Mouse (Mus musculus): Measurements from ENCODE around the gene Fkbp9. TPM values are rescaled to one million over a fixed set of nuclear protein-coding genes. Genes with fewer than 3 reads are reported as not detected.

Gene Fkbp9
- polyA plus RNA-seq, 1 experiment from 2014 or later = 55.3 TPM

GRCm38 (mm10) chr6:56832407-56832796, 543 bp downstream of the Fkbp9 start:
- ATAC-seq (ENCODE audit: low FRiP score) (peak; percentile 56), DNase-seq (ENCODE audit: low spot score, missing footprints) (peak; percentile 92)
- WGBS = 2% methylated on average over 15 of the region's 15 CpGs
- Histone ChIP-seq H3K27ac (ENCODE audit: low read depth, low read length) (0 out of 2 replicates have a peak overlapping the region, but pooled peaks have one; percentile 14), H3K4me3 (ENCODE audit: low read depth, low read length) (peak overlapping the region; percentile 57), H3K9me3 (ENCODE audit: control insufficient read depth, low read length) (no peaks in the 10 kb centered on the region), H3K4me2 (peak overlapping the region; percentile 71), H3K27me3 (ENCODE audit: control insufficient read depth, insufficient read depth, low read length) (no peaks in the 10 kb centered on the region), H3K9ac (ENCODE audit: low read length) (peak overlapping the region; percentile 76), H3K4me1 (ENCODE audit: control insufficient read depth, insufficient read depth, low read length) (0 out of 2 replicates have a peak, but pooled peaks cover 2% of the 10 kb centered on the region), H3K36me3 (ENCODE audit: control insufficient read depth, insufficient read depth, low read length) (no peaks in the 10 kb centered on the region)

- no peak overlapping the region for H3K9ac ChIP-seq (ENCODE audit: low read length)
- no peaks in the 10 kb centered on the region for H3K9me3 ChIP-seq (ENCODE audit: control insufficient read depth, low read length)
- DNase-seq (ENCODE audit: low spot score, missing footprints) = peak; percentile 89
- H3K4me1 ChIP-seq (ENCODE audit: control insufficient read depth, insufficient read depth, low read length) = 0 out of 2 replicates have a peak, but pooled peaks cover 2% of the 10 kb centered on the region
- H3K27me3 ChIP-seq (ENCODE audit: control insufficient read depth, insufficient read depth, low read length) = no peaks in the 10 kb centered on the region
- peak overlapping the region; percentile 71; the same call in 1 of the 2 replicates for H3K4me2 ChIP-seq
- ATAC-seq (ENCODE audit: low FRiP score) = no peak
- H3K36me3 ChIP-seq (ENCODE audit: control insufficient read depth, insufficient read depth, low read length) = no peaks in the 10 kb centered on the region
- H3K4me3 ChIP-seq (ENCODE audit: low read depth, low read length) = peak overlapping the region; percentile 57; the same call in 1 of the 2 replicates
- H3K27ac ChIP-seq (ENCODE audit: low read depth, low read length) = no peak overlapping the region
Measured at GRCm38 (mm10) chr6:56832830-56833229, 971 bp downstream of the Fkbp9 start.

- Histone ChIP-seq H3K36me3 (ENCODE audit: control insufficient read depth, insufficient read depth, low read length) (no peaks in the 10 kb centered on the region), H3K4me3 (ENCODE audit: low read depth, low read length) (no peak overlapping the region), H3K9ac (ENCODE audit: low read length) (no peak overlapping the region), H3K9me3 (ENCODE audit: control insufficient read depth, low read length) (no peaks in the 10 kb centered on the region), H3K27me3 (ENCODE audit: control insufficient read depth, insufficient read depth, low read length) (no peaks in the 10 kb centered on the region), H3K4me2 (no peak overlapping the region), H3K27ac (ENCODE audit: low read depth, low read length) (no peak overlapping the region), H3K4me1 (ENCODE audit: control insufficient read depth, insufficient read depth, low read length) (0 out of 2 replicates have a peak, but pooled peaks cover 2% of the 10 kb centered on the region)
- ATAC-seq (ENCODE audit: low FRiP score) (no peak), DNase-seq (ENCODE audit: low spot score, missing footprints) (no peak)
- WGBS = 48% methylated on average over 5 of the region's 5 CpGs
Measured at GRCm38 (mm10) chr6:56834769-56835168, 2.9 kb downstream of the Fkbp9 start.

- no peak overlapping the region for H3K4me3 ChIP-seq (ENCODE audit: low read depth, low read length)
- ATAC-seq (ENCODE audit: low FRiP score) = no peak
- no peaks in the 10 kb centered on the region for H3K27me3 ChIP-seq (ENCODE audit: control insufficient read depth, insufficient read depth, low read length)
- H3K4me2 ChIP-seq = no peak overlapping the region
- H3K9me3 ChIP-seq (ENCODE audit: control insufficient read depth, low read length) = no peaks in the 10 kb centered on the region
- WGBS = 96% methylated on average over 10 of the region's 10 CpGs
- no peaks in the 10 kb centered on the region for H3K36me3 ChIP-seq (ENCODE audit: control insufficient read depth, insufficient read depth, low read length)
- H3K4me1 ChIP-seq (ENCODE audit: control insufficient read depth, insufficient read depth, low read length) = 0 out of 2 replicates have a peak, but pooled peaks cover 2% of the 10 kb centered on the region
- no peak overlapping the region for H3K27ac ChIP-seq (ENCODE audit: low read depth, low read length)
- DNase-seq (ENCODE audit: low spot score, missing footprints) = no peak
- H3K9ac ChIP-seq (ENCODE audit: low read length) = no peak overlapping the region
Measured at GRCm38 (mm10) chr6:56835532-56835931, 3.7 kb downstream of the Fkbp9 start.

- DNase-seq (ENCODE audit: low spot score, missing footprints) (no peak), ATAC-seq (ENCODE audit: low FRiP score) (no peak)
- H3K9me3 ChIP-seq (ENCODE audit: control insufficient read depth, low read length) = no peaks in the 10 kb centered on the region
- no peak overlapping the region for H3K4me3 ChIP-seq (ENCODE audit: low read depth, low read length)
- 0 out of 2 replicates have a peak, but pooled peaks cover 2% of the 10 kb centered on the region for H3K4me1 ChIP-seq (ENCODE audit: control insufficient read depth, insufficient read depth, low read length)
- H3K4me2 ChIP-seq = no peak overlapping the region
- no peaks in the 10 kb centered on the region for H3K36me3 ChIP-seq (ENCODE audit: control insufficient read depth, insufficient read depth, low read length)
- H3K27me3 ChIP-seq (ENCODE audit: control insufficient read depth, insufficient read depth, low read length) = no peaks in the 10 kb centered on the region
- no peak overlapping the region for H3K27ac ChIP-seq (ENCODE audit: low read depth, low read length)
- no peak overlapping the region for H3K9ac ChIP-seq (ENCODE audit: low read length)
- WGBS = 96% methylated on average over 12 of the region's 12 CpGs
Measured at GRCm38 (mm10) chr6:56837166-56837565, 5.3 kb downstream of the Fkbp9 start.

- no peak overlapping the region for H3K4me2 ChIP-seq
- no peak for DNase-seq (ENCODE audit: low spot score, missing footprints)
- 93% methylated on average over 3 of the region's 3 CpGs for WGBS
- H3K27ac ChIP-seq (ENCODE audit: low read depth, low read length) = no peak overlapping the region
- no peaks in the 10 kb centered on the region for H3K4me1 ChIP-seq (ENCODE audit: control insufficient read depth, insufficient read depth, low read length)
- H3K36me3 ChIP-seq (ENCODE audit: control insufficient read depth, insufficient read depth, low read length) = no peaks in the 10 kb centered on the region
- H3K4me3 ChIP-seq (ENCODE audit: low read depth, low read length) = no peak overlapping the region
- no peaks in the 10 kb centered on the region for H3K27me3 ChIP-seq (ENCODE audit: control insufficient read depth, insufficient read depth, low read length)
- H3K9ac ChIP-seq (ENCODE audit: low read length) = no peak overlapping the region
- H3K9me3 ChIP-seq (ENCODE audit: control insufficient read depth, low read length) = no peaks in the 10 kb centered on the region
- ATAC-seq (ENCODE audit: low FRiP score) = no peak
Measured at GRCm38 (mm10) chr6:56837621-56838020, 5.8 kb downstream of the Fkbp9 start.

GRCm38 (mm10) chr6:56843229-56843628, 11.4 kb downstream of the Fkbp9 start:
- Histone ChIP-seq H3K27me3 (ENCODE audit: control insufficient read depth, insufficient read depth, low read length) (no peaks in the 10 kb centered on the region), H3K27ac (ENCODE audit: low read depth, low read length) (no peak overlapping the region), H3K4me3 (ENCODE audit: low read depth, low read length) (no peak overlapping the region), H3K4me1 (ENCODE audit: control insufficient read depth, insufficient read depth, low read length) (no peaks in the 10 kb centered on the region), H3K9ac (ENCODE audit: low read length) (no peak overlapping the region), H3K9me3 (ENCODE audit: control insufficient read depth, low read length) (no peaks in the 10 kb centered on the region), H3K4me2 (no peak overlapping the region), H3K36me3 (ENCODE audit: control insufficient read depth, insufficient read depth, low read length) (no peaks in the 10 kb centered on the region)
- ATAC-seq (ENCODE audit: low FRiP score) = no peak
- no peak for DNase-seq (ENCODE audit: low spot score, missing footprints)
- WGBS = 87% methylated on average over 3 of the region's 3 CpGs

GRCm38 (mm10) chr6:56844365-56844764, 12.5 kb downstream of the Fkbp9 start:
- no peaks in the 10 kb centered on the region for H3K36me3 ChIP-seq (ENCODE audit: control insufficient read depth, insufficient read depth, low read length)
- H3K9me3 ChIP-seq (ENCODE audit: control insufficient read depth, low read length) = no peaks in the 10 kb centered on the region
- H3K4me1 ChIP-seq (ENCODE audit: control insufficient read depth, insufficient read depth, low read length) = no peaks in the 10 kb centered on the region
- H3K4me3 ChIP-seq (ENCODE audit: low read depth, low read length) = no peak overlapping the region
- no peak for DNase-seq (ENCODE audit: low spot score, missing footprints)
- H3K4me2 ChIP-seq = no peak overlapping the region
- 90% methylated on average over 2 of the region's 2 CpGs for WGBS
- no peaks in the 10 kb centered on the region for H3K27me3 ChIP-seq (ENCODE audit: control insufficient read depth, insufficient read depth, low read length)
- no peak for ATAC-seq (ENCODE audit: low FRiP score)
- no peak overlapping the region for H3K9ac ChIP-seq (ENCODE audit: low read length)
- H3K27ac ChIP-seq (ENCODE audit: low read depth, low read length) = no peak overlapping the region

- Histone ChIP-seq H3K27ac (ENCODE audit: low read depth, low read length) (no peak overlapping the region), H3K4me2 (no peak overlapping the region), H3K4me1 (ENCODE audit: control insufficient read depth, insufficient read depth, low read length) (no peaks in the 10 kb centered on the region), H3K27me3 (ENCODE audit: control insufficient read depth, insufficient read depth, low read length) (no peaks in the 10 kb centered on the region), H3K9ac (ENCODE audit: low read length) (no peak overlapping the region), H3K4me3 (ENCODE audit: low read depth, low read length) (no peak overlapping the region), H3K9me3 (ENCODE audit: control insufficient read depth, low read length) (no peaks in the 10 kb centered on the region), H3K36me3 (ENCODE audit: control insufficient read depth, insufficient read depth, low read length) (no peaks in the 10 kb centered on the region)
- 93% methylated on average over 3 of the region's 3 CpGs for WGBS
- DNase-seq (ENCODE audit: low spot score, missing footprints) (no peak), ATAC-seq (ENCODE audit: low FRiP score) (no peak)
Measured at GRCm38 (mm10) chr6:56848974-56849373, 17.1 kb downstream of the Fkbp9 start.
